Mouse (Mus musculus) embryonic facial prominence, embryonic 12.5 days (tissue): ENCODE data around the gene Zcchc4. TPM values are rescaled to one million over a fixed set of nuclear protein-coding genes. Genes with fewer than 3 reads are reported as not detected.

ENCODE experiments used
- ATAC-seq: fragments of 200-750 bp; cut with Nextera tagmentation; 2 replicates; pipeline ENCODE4 v1.8.0; 2017; ENCODE audit not compliant: insufficient number of reproducible peaks, insufficient read depth, low FRiP score, low TSS enrichment
- H3K27ac ChIP-seq: fragments of 300-500 bp; sonication (generic); 2 replicates; pipeline ENCODE4 v1.5.1; 2016; ENCODE audit warnings: mild to moderate bottlenecking
- H3K27me3 ChIP-seq: fragments of 300-500 bp; sonication (generic); 2 replicates; pipeline ENCODE4 v1.6.1; 2016; ENCODE audit warnings: mild to moderate bottlenecking, moderate library complexity
- H3K36me3 ChIP-seq: fragments of 300-500 bp; sonication (generic); 2 replicates; pipeline ENCODE4 v1.6.1; 2016; ENCODE audit warnings: mild to moderate bottlenecking
- H3K4me1 ChIP-seq: fragments of 300-500 bp; sonication (generic); 2 replicates; pipeline ENCODE4 v1.6.1; 2016
- H3K4me2 ChIP-seq: fragments of 300-500 bp; sonication (generic); replicated peaks from 2 replicates; pipeline ENCODE4 v1.6.1; 2016; ENCODE audit warnings: mild to moderate bottlenecking, moderate library complexity
- H3K4me3 ChIP-seq: fragments of 300-500 bp; sonication (generic); 2 replicates; pipeline ENCODE4 v1.5.1; 2016; ENCODE audit warnings: mild to moderate bottlenecking
- H3K9ac ChIP-seq: fragments of 300-500 bp; sonication (generic); 2 replicates; pipeline ENCODE4 v1.6.1; 2016; ENCODE audit warnings: mild to moderate bottlenecking, moderate library complexity
- H3K9me3 ChIP-seq: fragments of 300-500 bp; sonication (generic); 2 replicates; pipeline ENCODE4 v1.6.1; 2016; ENCODE audit warnings: mild to moderate bottlenecking, moderate library complexity
- WGBS: fragments of 180-500 bp; shearing (Covaris S2); methylation state at CpG from one replicate; pipeline ENCODE4 v1.1.7; 2016; 5-methylcytosine and 5-hydroxymethylcytosine counted together
- polyA plus RNA-seq: library from polyadenylated mRNA; unstranded; fragments of >200 nt; fragmentation: Nextera tagmentation; extraction: Ambion mirVana; gene quantifications from 2 replicates; pipeline ENCODE4 v1.2.1, GENCODE M21; 2016

The Zcchc4 gene
- polyA plus RNA-seq, 1 experiment from 2014 or later = 22.3 TPM

DNA sequence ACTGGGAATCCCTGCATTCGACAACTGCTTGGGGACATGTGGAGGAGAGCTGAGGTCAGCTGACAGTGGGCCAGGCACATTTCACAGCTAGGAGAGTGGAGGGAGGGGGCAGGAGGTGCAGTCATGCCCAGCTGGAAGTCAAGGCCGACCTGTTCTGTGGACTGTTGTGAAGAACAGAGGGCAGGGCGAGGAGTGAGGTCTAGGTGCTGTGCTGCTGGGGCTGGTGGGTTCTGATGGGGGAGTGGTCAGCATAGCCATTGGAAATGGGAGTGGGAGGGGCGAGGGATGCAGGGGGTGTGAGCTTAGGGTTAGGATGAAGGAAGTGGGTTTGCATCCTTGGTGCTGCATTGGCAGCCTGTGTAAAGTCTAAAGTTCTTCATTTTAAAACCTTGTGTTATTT, 30.6 kb downstream of the Zcchc4 start:
- H3K27ac ChIP-seq = no peak overlapping the region
- peaks cover 13% of the 10 kb centered on the region; the same call in 1 of the 2 replicates for H3K36me3 ChIP-seq
- no peaks in the 10 kb centered on the region for H3K9me3 ChIP-seq
- 73% methylated on average over 4 of the region's 4 CpGs for WGBS
- ATAC-seq = no peak
- no peaks in the 10 kb centered on the region for H3K27me3 ChIP-seq
- no peak overlapping the region for H3K4me3 ChIP-seq
- H3K9ac ChIP-seq = no peak overlapping the region
- no peak overlapping the region for H3K4me2 ChIP-seq
- H3K4me1 ChIP-seq = no peaks in the 10 kb centered on the region

DNA sequence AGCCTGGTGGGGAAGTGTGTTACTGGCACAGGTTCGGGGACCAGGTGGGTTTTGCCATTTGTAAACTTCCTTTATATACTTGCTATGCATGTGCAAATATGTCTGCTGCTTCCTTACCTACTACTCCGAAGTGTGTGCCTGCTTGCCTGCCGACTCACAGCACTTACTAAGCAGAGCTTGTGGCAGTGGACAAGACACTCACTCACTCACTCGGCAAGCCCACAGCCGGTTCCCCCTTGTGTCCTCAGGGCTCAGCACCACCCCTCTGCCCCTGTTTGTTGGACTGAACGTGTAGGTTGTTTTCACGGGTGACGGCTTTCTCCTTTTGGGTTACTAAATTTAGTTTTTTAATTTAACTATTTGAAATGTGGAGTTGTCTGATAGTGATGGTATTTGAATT, 31.1 kb downstream of the Zcchc4 start:
- H3K9ac ChIP-seq = no peak overlapping the region
- H3K36me3 ChIP-seq = peaks cover 13% of the 10 kb centered on the region; the same call in 1 of the 2 replicates
- ATAC-seq = no peak
- H3K4me1 ChIP-seq = no peaks in the 10 kb centered on the region
- no peak overlapping the region for H3K27ac ChIP-seq
- 67% methylated on average over 8 of the region's 8 CpGs for WGBS
- no peaks in the 10 kb centered on the region for H3K27me3 ChIP-seq
- no peaks in the 10 kb centered on the region for H3K9me3 ChIP-seq
- H3K4me3 ChIP-seq = no peak overlapping the region
- H3K4me2 ChIP-seq = no peak overlapping the region

DNA sequence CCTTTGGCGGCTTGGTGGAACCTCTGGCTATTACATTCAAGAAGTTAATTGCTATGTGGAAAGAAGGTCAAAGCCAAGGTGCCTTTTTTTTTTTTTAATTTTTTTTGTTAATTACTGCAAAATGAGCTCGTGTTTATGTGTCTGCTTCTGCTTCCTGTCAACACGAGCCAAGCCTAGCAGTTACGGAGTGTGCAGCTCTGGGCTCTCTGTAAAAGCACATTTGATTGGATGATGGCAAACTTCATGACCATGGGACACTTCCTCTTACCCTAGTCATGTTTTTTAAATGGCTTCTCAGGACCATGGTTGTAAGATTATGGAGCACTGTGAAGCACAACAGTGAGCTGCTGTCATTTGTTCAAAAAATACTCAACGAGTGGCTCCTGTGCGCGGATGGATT, 31.8 kb downstream of the Zcchc4 start:
- Histone ChIP-seq H3K9ac (no peak overlapping the region), H3K27ac (no peak overlapping the region), H3K36me3 (peaks cover 13% of the 10 kb centered on the region; the same call in 1 of the 2 replicates), H3K9me3 (no peaks in the 10 kb centered on the region), H3K4me3 (no peak overlapping the region), H3K27me3 (no peaks in the 10 kb centered on the region), H3K4me1 (no peaks in the 10 kb centered on the region), H3K4me2 (no peak overlapping the region)
- 74% methylated on average over 7 of the region's 7 CpGs for WGBS
- no peak for ATAC-seq

DNA sequence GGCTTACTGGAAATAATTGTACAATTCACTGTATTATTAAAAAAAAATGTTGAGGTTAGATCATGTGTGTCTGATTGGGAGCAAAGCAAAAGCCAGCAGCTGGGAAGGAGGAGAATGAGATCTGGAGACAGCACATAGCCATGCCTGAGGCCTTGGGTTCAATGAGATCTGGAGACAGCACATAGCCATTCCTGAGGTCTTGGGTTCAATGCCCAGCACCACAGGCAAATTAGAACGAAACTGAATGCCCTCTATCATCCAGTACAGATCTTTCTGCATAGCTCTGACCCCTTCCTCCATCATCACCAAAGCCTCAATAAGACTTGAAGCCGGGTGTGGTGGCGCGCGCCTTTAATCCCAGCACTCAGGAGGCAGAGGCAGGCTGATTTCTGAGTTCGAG, 35.2 kb downstream of the Zcchc4 start:
- no peak for ATAC-seq

DNA sequence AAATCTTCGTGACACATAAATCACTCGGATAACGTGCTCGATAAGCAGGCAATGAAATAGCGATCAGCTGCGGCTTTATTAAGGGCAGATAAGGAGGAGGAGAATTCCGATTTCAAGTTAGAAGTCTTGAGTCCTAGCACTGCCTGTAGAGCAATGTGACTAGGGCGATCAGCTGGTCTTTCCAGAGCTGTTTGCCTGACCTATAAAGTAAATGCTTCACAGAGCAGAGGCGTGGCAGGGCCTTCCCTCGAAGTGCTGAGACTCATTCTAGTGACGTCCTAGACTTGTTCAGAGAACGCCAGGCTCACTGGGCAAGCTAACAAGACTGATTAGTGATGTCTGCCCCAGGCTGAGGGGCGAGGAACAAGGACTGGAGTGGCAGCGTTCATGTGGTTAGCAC, 35.8 kb downstream of the Zcchc4 start:
- H3K36me3 ChIP-seq = peaks cover 11% of the 10 kb centered on the region

More for the DNA sequence above, 35.2 kb downstream of the Zcchc4 start:
- Histone ChIP-seq H3K4me1 (no peaks in the 10 kb centered on the region), H3K9me3 (no peaks in the 10 kb centered on the region), H3K4me2 (no peak overlapping the region), H3K27me3 (no peaks in the 10 kb centered on the region), H3K9ac (no peak overlapping the region), H3K27ac (no peak overlapping the region), H3K4me3 (no peak overlapping the region), H3K36me3 (peaks cover 11% of the 10 kb centered on the region)
- 90% methylated on average over 6 of the region's 6 CpGs for WGBS

DNA sequence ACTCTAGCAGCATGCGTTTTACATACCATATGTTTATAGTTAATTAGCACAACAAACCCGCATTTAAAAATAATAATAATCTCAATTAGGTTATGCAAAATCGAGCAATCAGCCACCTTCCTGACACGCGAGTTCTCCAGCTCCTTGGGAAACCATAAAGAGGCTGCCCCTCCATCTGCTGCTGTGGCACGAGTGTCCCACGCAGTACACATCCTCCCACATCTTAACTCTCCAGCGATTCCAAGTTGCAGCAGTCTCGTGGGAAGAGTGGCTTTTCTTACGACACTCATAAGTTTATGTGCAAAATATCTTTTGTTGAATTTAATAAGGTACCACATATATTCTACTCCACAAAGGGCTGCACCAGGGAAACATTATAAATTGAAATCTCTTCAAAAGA, 37.2 kb downstream of the Zcchc4 start:
- no peak for ATAC-seq
- Histone ChIP-seq H3K9me3 (no peaks in the 10 kb centered on the region), H3K36me3 (peaks cover 17% of the 10 kb centered on the region), H3K4me3 (no peak overlapping the region), H3K27ac (no peak overlapping the region), H3K4me2 (no peak overlapping the region), H3K27me3 (no peaks in the 10 kb centered on the region), H3K9ac (no peak overlapping the region), H3K4me1 (no peaks in the 10 kb centered on the region)
- 92% methylated on average over 10 of the region's 10 CpGs for WGBS

More for the DNA sequence above, 35.8 kb downstream of the Zcchc4 start:
- Histone ChIP-seq H3K9me3 (no peaks in the 10 kb centered on the region), H3K4me3 (no peak overlapping the region), H3K27me3 (no peaks in the 10 kb centered on the region), H3K4me1 (no peaks in the 10 kb centered on the region), H3K9ac (no peak overlapping the region), H3K4me2 (no peak overlapping the region), H3K27ac (no peak overlapping the region)
- 91% methylated on average over 14 of the region's 14 CpGs for WGBS
- no peak for ATAC-seq

DNA sequence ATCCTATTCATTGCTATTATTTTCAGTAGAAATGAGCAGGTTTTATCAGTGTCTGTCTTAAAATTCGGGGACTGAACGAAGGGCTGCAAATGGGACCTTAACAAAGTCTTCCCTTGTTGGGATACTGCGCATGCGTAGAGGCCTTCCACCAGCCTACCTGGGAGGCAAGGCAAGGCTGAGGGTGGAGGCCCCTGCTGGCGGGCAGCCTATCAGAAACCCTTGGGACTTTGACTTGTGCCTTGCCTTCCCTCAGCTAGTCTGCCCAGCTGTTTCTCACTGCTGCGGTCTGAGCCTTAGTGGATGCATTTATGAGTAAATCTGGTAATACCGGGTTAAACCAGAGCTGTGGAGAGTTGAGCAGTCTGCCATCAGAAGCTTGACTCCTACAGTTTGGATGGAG, 38.1 kb downstream of the Zcchc4 start:
- Histone ChIP-seq H3K27ac (no peak overlapping the region), H3K4me2 (no peak overlapping the region), H3K9ac (no peak overlapping the region), H3K4me1 (no peaks in the 10 kb centered on the region), H3K9me3 (no peaks in the 10 kb centered on the region), H3K27me3 (no peaks in the 10 kb centered on the region), H3K36me3 (peaks cover 13% of the 10 kb centered on the region), H3K4me3 (no peak overlapping the region)
- WGBS = 89% methylated on average over 7 of the region's 7 CpGs
- no peak for ATAC-seq

DNA sequence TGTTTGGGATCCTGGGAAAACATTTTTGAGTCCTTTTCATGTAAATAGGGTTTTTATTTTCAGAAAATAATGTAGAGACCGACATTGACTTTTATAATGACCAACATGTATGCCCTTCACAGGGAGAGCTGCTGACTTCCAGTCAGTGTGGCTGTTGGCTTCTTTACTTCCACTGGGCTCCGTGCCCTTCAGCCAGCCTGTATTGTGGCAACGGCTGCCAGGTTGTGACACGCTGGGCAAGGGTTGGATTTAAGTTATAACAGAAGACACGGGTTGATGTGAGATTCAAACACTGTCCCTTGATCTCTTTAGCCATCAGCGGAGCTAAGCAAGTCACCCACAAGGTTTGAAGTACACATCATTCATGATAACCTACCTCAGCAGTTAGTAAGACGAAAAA, 43.5 kb downstream of the Zcchc4 start:
- no peak for ATAC-seq
- Histone ChIP-seq H3K9ac (no peak overlapping the region), H3K4me2 (no peak overlapping the region), H3K9me3 (no peaks in the 10 kb centered on the region), H3K4me3 (no peak overlapping the region), H3K4me1 (no peaks in the 10 kb centered on the region), H3K36me3 (peaks cover 27% of the 10 kb centered on the region), H3K27ac (no peak overlapping the region), H3K27me3 (no peaks in the 10 kb centered on the region)
- WGBS = 92% methylated on average over 7 of the region's 7 CpGs

DNA sequence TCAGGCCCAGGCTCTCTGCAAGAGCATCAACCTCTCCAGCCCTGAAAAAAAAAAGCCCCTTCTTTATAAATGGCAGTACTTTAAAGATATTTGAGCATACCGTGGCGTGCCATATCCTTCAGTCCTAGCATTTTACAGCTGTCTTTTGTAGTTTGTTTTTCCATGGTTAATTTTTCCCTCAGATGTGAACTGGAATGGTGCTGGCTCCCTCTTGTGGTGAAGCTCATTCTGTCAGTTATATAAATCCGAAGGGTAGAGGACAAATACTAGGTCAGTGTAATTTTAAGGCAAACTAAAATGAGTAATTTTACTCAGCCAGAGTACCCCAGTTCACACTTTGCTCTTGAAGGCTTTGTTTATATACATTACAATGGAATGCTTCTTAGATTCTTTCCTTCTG, 46.5 kb downstream of the Zcchc4 start:
- Histone ChIP-seq H3K27ac (no peak overlapping the region), H3K36me3 (peaks cover 27% of the 10 kb centered on the region), H3K4me1 (no peaks in the 10 kb centered on the region), H3K9me3 (no peaks in the 10 kb centered on the region), H3K4me2 (no peak overlapping the region), H3K9ac (no peak overlapping the region), H3K4me3 (no peak overlapping the region), H3K27me3 (no peaks in the 10 kb centered on the region)
- ATAC-seq = no peak
- 35% methylated on average over 3 of the region's 3 CpGs for WGBS

DNA sequence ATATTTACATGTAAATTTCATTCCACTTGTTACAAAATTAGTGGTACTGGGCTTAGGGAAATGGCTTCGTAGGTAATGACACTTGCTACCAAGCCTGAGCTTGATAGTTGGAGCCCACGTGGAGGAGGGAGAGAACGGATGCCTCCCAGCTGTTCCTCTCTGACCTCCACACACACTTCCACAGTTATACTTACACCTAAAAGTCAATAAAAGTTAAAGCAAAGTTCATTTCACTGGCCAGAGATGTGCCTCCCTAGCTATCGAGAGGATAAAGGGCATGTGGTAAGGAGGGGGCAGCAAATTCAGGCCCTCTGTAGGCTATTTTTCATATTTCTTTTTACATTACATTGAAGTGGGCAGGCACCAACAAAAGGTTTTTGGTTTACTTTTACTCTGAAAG, 52.7 kb downstream of the Zcchc4 start:
- WGBS = 84% methylated on average over 4 of the region's 4 CpGs
- ATAC-seq = no peak

DNA sequence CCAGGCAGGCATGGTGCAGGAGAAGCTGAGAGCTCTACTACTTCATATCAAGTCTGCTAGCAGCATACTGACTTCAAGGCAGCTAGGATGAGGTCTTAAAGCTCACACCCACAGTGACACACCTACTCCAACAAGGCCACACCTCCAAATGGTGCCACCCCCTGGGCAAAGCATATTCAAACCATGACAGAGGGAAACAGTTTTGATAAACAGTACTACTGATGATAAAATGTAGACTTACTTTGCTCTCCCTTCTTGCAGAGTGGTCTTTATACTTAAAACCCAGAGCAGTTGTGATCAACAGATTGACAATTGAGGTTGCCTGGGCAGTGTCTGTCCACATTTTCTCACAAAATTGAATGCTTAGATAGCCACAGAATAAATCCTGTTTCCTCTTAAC, 57.8 kb downstream of the Zcchc4 start:
- no peak for ATAC-seq
- H3K4me2 ChIP-seq = peak overlapping the region; percentile 67
- H3K36me3 ChIP-seq = peaks cover 17% of the 10 kb centered on the region
- H3K27me3 ChIP-seq = no peaks in the 10 kb centered on the region
- no peak overlapping the region for H3K4me3 ChIP-seq
- H3K9ac ChIP-seq = no peak overlapping the region
- peak overlapping the region; percentile 90; the same call in 1 of the 2 replicates for H3K27ac ChIP-seq
- no peaks in the 10 kb centered on the region for H3K9me3 ChIP-seq
- H3K4me1 ChIP-seq = peaks cover 7% of the 10 kb centered on the region

More for the DNA sequence above, 52.7 kb downstream of the Zcchc4 start:
- H3K27me3 ChIP-seq = no peaks in the 10 kb centered on the region
- H3K4me1 ChIP-seq = no peaks in the 10 kb centered on the region
- H3K27ac ChIP-seq = no peak overlapping the region
- H3K9ac ChIP-seq = no peak overlapping the region
- H3K4me3 ChIP-seq = no peak overlapping the region
- H3K36me3 ChIP-seq = peaks cover 5% of the 10 kb centered on the region; the same call in 1 of the 2 replicates
- no peak overlapping the region for H3K4me2 ChIP-seq
- H3K9me3 ChIP-seq = no peaks in the 10 kb centered on the region

DNA sequence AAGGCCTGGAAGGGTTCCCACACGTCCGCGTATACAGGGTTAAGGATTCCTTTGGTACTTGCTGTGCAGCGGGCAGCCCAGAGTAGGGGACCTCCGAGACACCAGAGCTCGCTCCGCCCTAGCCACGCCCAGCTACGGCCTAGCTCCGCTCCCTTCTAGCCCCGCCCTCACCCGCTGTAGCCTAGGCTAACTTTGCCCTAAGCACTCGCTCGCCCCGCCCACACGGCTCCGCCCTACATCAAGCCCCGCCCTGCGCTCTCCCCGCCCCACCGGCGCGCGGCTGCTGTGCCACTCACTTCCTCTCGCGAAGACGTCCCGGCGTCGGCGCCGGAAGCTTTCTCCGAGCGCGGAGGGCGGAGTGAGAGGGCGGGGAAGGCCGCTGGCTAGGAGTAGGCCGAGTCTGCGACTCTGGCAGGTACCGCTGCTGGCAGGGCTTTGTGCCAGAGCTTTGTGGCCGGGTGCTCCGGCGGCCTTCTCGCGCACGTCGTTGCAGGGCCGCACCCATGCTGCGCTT, 58.6 kb downstream of the Zcchc4 start, which contains the start of gene Anapc4:
TSS of gene Anapc4 (plus strand) at position 252 of the 514 bp plus-strand sequence.
- ATAC-seq = peak; percentile 99
- H3K4me3 ChIP-seq = peak within 1 kb of the TSS; percentile 84

More for the DNA sequence above, 58.6 kb downstream of the Zcchc4 start, which contains the start of gene Anapc4:
- Histone ChIP-seq H3K4me2 (peak within 1 kb of the TSS; percentile 67), H3K36me3 (peaks cover 22% of the 10 kb centered on the region), H3K9ac (peak within 1 kb of the TSS; percentile 90), H3K27ac (peak within 1 kb of the TSS; percentile 90), H3K9me3 (no peaks in the 10 kb centered on the region), H3K4me1 (peaks cover 7% of the 10 kb centered on the region), H3K27me3 (no peaks in the 10 kb centered on the region)
- WGBS = 1% methylated on average over 50 of the region's 50 CpGs
